Mouse (Mus musculus): ENCODE measurements at regions not wholly inside any gene's neighbourhood (a gene's known extent, or its start where the extent isn't known, plus 50 kb on each side); places are given as distances from the start of the nearest gene placed in this dataset.

DNA sequence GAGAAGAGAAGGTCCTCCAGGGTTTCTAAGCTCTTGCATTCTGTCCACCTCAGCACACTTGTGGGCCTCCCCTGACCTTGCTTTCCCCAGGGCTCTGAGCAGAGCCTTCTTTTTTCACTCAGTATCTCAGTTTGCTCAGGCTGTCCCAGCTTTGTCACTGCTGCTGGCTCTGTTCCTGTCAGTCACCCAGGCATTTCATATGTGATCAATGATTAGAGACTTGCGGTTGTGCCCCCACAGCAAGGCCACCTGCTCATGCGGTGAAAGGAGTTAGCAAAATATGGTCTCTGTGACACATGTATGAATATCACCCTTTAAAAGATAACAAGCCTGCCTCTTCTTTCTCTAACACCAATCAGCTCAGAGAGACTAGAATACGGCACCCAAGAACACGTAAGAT, 265.6 kb upstream of the Jarid2 start:
- TF ChIP-seq CTCF (IDR thresholded peaks at IDR 0.05; ENCODE audit: borderline replicate concordance, insufficient read depth, low read depth, low read length) = no peak
- TF ChIP-seq POLR2A (IDR thresholded peaks at IDR 0.05; ENCODE audit: borderline replicate concordance, insufficient read depth, low read length) = no peak

All from cerebellum, adult 2 months (tissue).